Comparison of ENCODE assay signal across 7 mouse cellular contexts in genomic region chr4:106921375-106922336, GRCm38 (mm10). TPM values are rescaled to one million over a fixed set of nuclear protein-coding genes. Genes with fewer than 3 reads are reported as not detected.
DNase-seq lines count a peak whose midpoint lies in the region; ATAC-seq and TF ChIP-seq lines count a peak whose summit lies in the region.

No protein-coding gene starts in this region.

- H3K27me3 ChIP-seq in forebrain, embryonic 12.5 days: no peaks in the 10 kb centered on the region
- H3K27me3 ChIP-seq in hindbrain, embryonic 14.5 days (ENCODE audit: control insufficient read depth, insufficient read depth, low read length): no peaks in the 10 kb centered on the region
- no peaks in the 10 kb centered on the region for H3K27me3 ChIP-seq in stomach, postnatal 0 days (ENCODE audit: control insufficient read depth, insufficient read depth, low read length)

- ATAC-seq in forebrain, embryonic 12.5 days (ENCODE audit: low FRiP score): no peak
- peak; percentile 61; the same call in 1 of the 2 replicates for ATAC-seq in hindbrain, embryonic 14.5 days (ENCODE audit: low FRiP score)
- 0 out of 2 replicates have a peak, but pooled peaks have one; percentile 41 for ATAC-seq in stomach, postnatal 0 days (ENCODE audit: low FRiP score, low TSS enrichment)

- H3K4me1 ChIP-seq in forebrain, embryonic 12.5 days: peaks cover 60% of the 10 kb centered on the region
- H3K4me1 ChIP-seq in hindbrain, embryonic 14.5 days (replicated peaks; ENCODE audit: control insufficient read depth, insufficient read depth, low read length): peaks cover 24% of the 10 kb centered on the region
- no peaks in the 10 kb centered on the region for H3K4me1 ChIP-seq in stomach, postnatal 0 days (replicated peaks; ENCODE audit: control insufficient read depth, insufficient read depth)

- DNase-seq in layer of hippocampus, adult 11-12 months (ENCODE audit: low spot score): peak; percentile 45
- DNase-seq in layer of hippocampus, postnatal 25 days (ENCODE audit: extremely low spot score in 1 of 2, low spot score in 1 of 2): no peak
- no peak for DNase-seq in hindbrain, embryonic 14.5 days (ENCODE audit: low spot score)
- DNase-seq in liver: peak; percentile 56
- DNase-seq in stomach, postnatal 0 days (ENCODE audit: low spot score): no peak
- DNase-seq in c-Kit-positive CD71-positive TER-119-positive erythroid progenitor cells, embryonic 14.5 days (ENCODE audit: low spot score): no peak

- no peak for TF ChIP-seq EP300 in stomach, postnatal 0 days (optimal IDR thresholded peaks at IDR 0.05)

- 63% methylated on average over 9 of the region's 9 CpGs for WGBS in forebrain, embryonic 12.5 days
- WGBS in hindbrain, embryonic 14.5 days: 65% methylated on average over 9 of the region's 9 CpGs
- WGBS in stomach, postnatal 0 days: 56% methylated on average over 9 of the region's 9 CpGs

- peak overlapping the region; percentile 8; the same call in 1 of the 2 replicates for H3K4me2 ChIP-seq in forebrain, embryonic 12.5 days
- H3K4me2 ChIP-seq in hindbrain, embryonic 14.5 days (replicated peaks): no peak overlapping the region
- H3K4me2 ChIP-seq in stomach, postnatal 0 days (replicated peaks; ENCODE audit: low read depth): no peak overlapping the region

- H3K9ac ChIP-seq in forebrain, embryonic 12.5 days: no peak overlapping the region; the same call in 1 of the 2 replicates
- no peak overlapping the region for H3K9ac ChIP-seq in hindbrain, embryonic 14.5 days
- no peak overlapping the region for H3K9ac ChIP-seq in stomach, postnatal 0 days (ENCODE audit: low read length)

- H3K36me3 ChIP-seq in forebrain, embryonic 12.5 days (replicated peaks): peaks cover 99% of the 10 kb centered on the region
- peaks cover 97% of the 10 kb centered on the region for H3K36me3 ChIP-seq in hindbrain, embryonic 14.5 days (replicated peaks; ENCODE audit: control insufficient read depth, insufficient read depth)
- H3K36me3 ChIP-seq in stomach, postnatal 0 days (ENCODE audit: control insufficient read depth, insufficient read depth, low read length): peaks cover 24% of the 10 kb centered on the region

- peak overlapping the region; percentile 36; the same call in 1 of the 2 replicates for H3K27ac ChIP-seq in forebrain, embryonic 12.5 days
- H3K27ac ChIP-seq in hindbrain, embryonic 14.5 days: 0 out of 2 replicates have a peak overlapping the region, but pooled peaks have one; percentile 20
- H3K27ac ChIP-seq in stomach, postnatal 0 days (replicated peaks): 0 out of 2 replicates have a peak overlapping the region, but pooled peaks have one; percentile 40

- TF ChIP-seq CTCF in stomach, postnatal 0 days (IDR thresholded peaks at IDR 0.05; ENCODE audit: low read depth): no peak

- no peak overlapping the region for H3K4me3 ChIP-seq in forebrain, embryonic 12.5 days (replicated peaks)
- no peak overlapping the region for H3K4me3 ChIP-seq in hindbrain, embryonic 14.5 days (replicated peaks; ENCODE audit: low read length)
- no peak overlapping the region for H3K4me3 ChIP-seq in stomach, postnatal 0 days (ENCODE audit: low read depth, low read length)

- H3K9me3 ChIP-seq in forebrain, embryonic 12.5 days: no peaks in the 10 kb centered on the region
- no peaks in the 10 kb centered on the region for H3K9me3 ChIP-seq in hindbrain, embryonic 14.5 days (ENCODE audit: control insufficient read depth, low read length)
- no peaks in the 10 kb centered on the region for H3K9me3 ChIP-seq in stomach, postnatal 0 days (ENCODE audit: control insufficient read depth, low read length)

RNA-seq across cellular contexts. Expression of gene Ssbp3, which starts 11.2 kb away (rescaled TPM):
- total RNA-seq in layer of hippocampus, postnatal 25 days (2021): 100 to 1,000 TPM; 147 to 150 TPM
- polyA plus RNA-seq in forebrain, embryonic 12.5 days (2016; fragmentation: Nextera tagmentation; extraction: Ambion mirVana): 198 and 214 TPM in 2 replicates
- 93.0 and 100 TPM in 2 replicates for polyA plus RNA-seq in hindbrain, embryonic 14.5 days (2014; fragmentation: Nextera tagmentation; extraction: Ambion mirVana)
- 39.3 and 50.0 TPM in 2 replicates for polyA plus RNA-seq in stomach, postnatal 0 days (2015; fragmentation: Nextera tagmentation; extraction: Ambion mirVana)

Comparison
In these comparisons a context has a peak if more than half of its experiments do, and no peak if none do; other contexts are left out.
1. DNase-seq: peak in layer of hippocampus, adult 11-12 months (single experiment) and liver (single experiment); none in layer of hippocampus, postnatal 25 days (0 of 2), hindbrain, embryonic 14.5 days (single experiment), stomach, postnatal 0 days (single experiment) and c-Kit-positive CD71-positive TER-119-positive erythroid progenitor cells, embryonic 14.5 days (single experiment).
2. Peak in every context shown above with its lines, with median percentiles within 50 percentile points of each other: H3K27ac ChIP-seq.